Mouse (Mus musculus): ENCODE data around the gene Asic1. TPM values are rescaled to one million over a fixed set of nuclear protein-coding genes. Genes with fewer than 3 reads are reported as not detected.

Asic1 gene
- polyA plus RNA-seq, 1 experiment from 2014 or later: 1.2 TPM

DNA sequence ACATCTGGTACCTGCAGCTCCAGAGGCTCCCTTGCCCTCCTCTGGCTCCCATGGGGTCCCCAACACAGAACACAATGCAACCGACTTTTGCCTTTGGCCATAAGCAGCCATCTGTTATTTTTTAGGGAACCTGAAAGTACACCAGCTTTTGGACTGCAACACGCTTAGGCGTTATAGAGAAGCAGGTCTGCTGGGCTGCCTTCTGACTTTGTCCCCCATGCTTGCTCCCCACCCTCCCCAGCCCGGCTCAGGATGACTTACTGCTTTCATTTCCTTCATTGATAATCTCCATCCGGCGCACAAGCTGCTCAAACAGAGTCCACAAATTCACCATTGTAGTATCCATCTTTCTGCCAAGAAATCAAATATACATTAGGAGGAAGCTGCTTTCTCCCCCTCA is 27.5 kb upstream of the Asic1 start:
- ATAC-seq (ENCODE audit: low FRiP score, low TSS enrichment) (no peak), DNase-seq (ENCODE audit: low spot score) (no peak)
- Histone ChIP-seq H3K4me3 (ENCODE audit: low read depth, low read length) (no peak overlapping the region), H3K9ac (ENCODE audit: low read length) (no peak overlapping the region), H3K27me3 (ENCODE audit: control insufficient read depth, insufficient read depth, low read length) (no peaks in the 10 kb centered on the region), H3K9me3 (ENCODE audit: control insufficient read depth, low read length) (no peaks in the 10 kb centered on the region), H3K4me1 (replicated peaks; ENCODE audit: control insufficient read depth, insufficient read depth) (no peaks in the 10 kb centered on the region), H3K27ac (replicated peaks) (no peak overlapping the region), H3K36me3 (ENCODE audit: control insufficient read depth, insufficient read depth, low read length) (no peaks in the 10 kb centered on the region), H3K4me2 (replicated peaks; ENCODE audit: low read depth) (no peak overlapping the region)
- no peak for TF ChIP-seq CTCF (IDR thresholded peaks at IDR 0.05; ENCODE audit: low read depth)
- no peak for TF ChIP-seq EP300 (optimal IDR thresholded peaks at IDR 0.05)
- 55% methylated on average over 6 of the region's 6 CpGs for WGBS

DNA sequence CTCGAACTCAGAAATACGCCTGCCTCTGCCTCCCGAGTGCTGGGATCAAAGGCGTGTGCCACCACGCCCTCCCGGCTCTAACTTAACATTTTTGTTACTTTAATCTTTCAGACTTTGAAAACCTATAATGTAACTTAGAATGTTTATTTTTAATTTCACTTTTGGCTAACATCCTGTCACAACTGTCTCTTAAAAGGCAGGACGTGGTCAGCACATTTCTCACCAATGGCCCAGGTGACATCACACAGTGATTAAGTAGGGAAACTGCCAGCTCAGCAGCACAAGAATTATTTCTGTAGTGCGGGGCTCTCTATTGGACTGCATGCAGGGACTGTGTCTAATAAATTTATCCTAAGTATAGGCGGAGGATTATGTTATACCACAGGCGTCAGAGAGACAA is 26.3 kb upstream of the Asic1 start:
- no peak for DNase-seq (ENCODE audit: low spot score)
- no peak for ATAC-seq (ENCODE audit: low FRiP score, low TSS enrichment)
- 73% methylated on average over 10 of the region's 10 CpGs for WGBS
- Histone ChIP-seq H3K27me3 (ENCODE audit: control insufficient read depth, insufficient read depth, low read length) (no peaks in the 10 kb centered on the region), H3K4me2 (replicated peaks; ENCODE audit: low read depth) (no peak overlapping the region), H3K4me3 (ENCODE audit: low read depth, low read length) (no peak overlapping the region), H3K27ac (replicated peaks) (no peak overlapping the region), H3K4me1 (replicated peaks; ENCODE audit: control insufficient read depth, insufficient read depth) (no peaks in the 10 kb centered on the region), H3K9me3 (ENCODE audit: control insufficient read depth, low read length) (no peaks in the 10 kb centered on the region), H3K36me3 (ENCODE audit: control insufficient read depth, insufficient read depth, low read length) (no peaks in the 10 kb centered on the region), H3K9ac (ENCODE audit: low read length) (no peak overlapping the region)
- TF ChIP-seq CTCF (IDR thresholded peaks at IDR 0.05; ENCODE audit: low read depth) (no peak), EP300 (optimal IDR thresholded peaks at IDR 0.05) (no peak)

GRCm38 (mm10) chr15:99644776-99645175 is 25.4 kb upstream of the Asic1 start:
- no peak overlapping the region for H3K27ac ChIP-seq (replicated peaks)
- H3K9ac ChIP-seq (ENCODE audit: low read length): no peak overlapping the region
- no peak for ATAC-seq (ENCODE audit: low FRiP score, low TSS enrichment)

GRCm38 (mm10) chr15:99648326-99648725 is 21.8 kb upstream of the Asic1 start:
- Histone ChIP-seq H3K9me3 (ENCODE audit: control insufficient read depth, low read length) (no peaks in the 10 kb centered on the region), H3K9ac (ENCODE audit: low read length) (no peak overlapping the region), H3K27me3 (ENCODE audit: control insufficient read depth, insufficient read depth, low read length) (no peaks in the 10 kb centered on the region), H3K4me2 (replicated peaks; ENCODE audit: low read depth) (no peak overlapping the region; the same call in 1 of the 2 replicates), H3K4me3 (ENCODE audit: low read depth, low read length) (no peak overlapping the region), H3K36me3 (ENCODE audit: control insufficient read depth, insufficient read depth, low read length) (no peaks in the 10 kb centered on the region), H3K27ac (replicated peaks) (no peak overlapping the region), H3K4me1 (replicated peaks; ENCODE audit: control insufficient read depth, insufficient read depth) (peaks cover 2% of the 10 kb centered on the region; the same call in 1 of the 2 replicates)
- ATAC-seq (ENCODE audit: low FRiP score, low TSS enrichment) (no peak), DNase-seq (ENCODE audit: low spot score) (no peak)
- no peak for TF ChIP-seq CTCF (IDR thresholded peaks at IDR 0.05; ENCODE audit: low read depth)
- no peak for TF ChIP-seq EP300 (optimal IDR thresholded peaks at IDR 0.05)
- WGBS: 21% methylated on average over 4 of the region's 4 CpGs

More at GRCm38 (mm10) chr15:99644776-99645175, 25.4 kb upstream of the Asic1 start:
- no peak for DNase-seq (ENCODE audit: low spot score)
- Histone ChIP-seq H3K36me3 (ENCODE audit: control insufficient read depth, insufficient read depth, low read length) (no peaks in the 10 kb centered on the region), H3K27me3 (ENCODE audit: control insufficient read depth, insufficient read depth, low read length) (no peaks in the 10 kb centered on the region), H3K4me3 (ENCODE audit: low read depth, low read length) (no peak overlapping the region), H3K4me1 (replicated peaks; ENCODE audit: control insufficient read depth, insufficient read depth) (peaks cover 2% of the 10 kb centered on the region; the same call in 1 of the 2 replicates), H3K4me2 (replicated peaks; ENCODE audit: low read depth) (no peak overlapping the region), H3K9me3 (ENCODE audit: control insufficient read depth, low read length) (no peaks in the 10 kb centered on the region)
- TF ChIP-seq CTCF (IDR thresholded peaks at IDR 0.05; ENCODE audit: low read depth): no peak
- TF ChIP-seq EP300 (optimal IDR thresholded peaks at IDR 0.05): no peak
- WGBS: 50% methylated on average over 7 of the region's 7 CpGs

DNA sequence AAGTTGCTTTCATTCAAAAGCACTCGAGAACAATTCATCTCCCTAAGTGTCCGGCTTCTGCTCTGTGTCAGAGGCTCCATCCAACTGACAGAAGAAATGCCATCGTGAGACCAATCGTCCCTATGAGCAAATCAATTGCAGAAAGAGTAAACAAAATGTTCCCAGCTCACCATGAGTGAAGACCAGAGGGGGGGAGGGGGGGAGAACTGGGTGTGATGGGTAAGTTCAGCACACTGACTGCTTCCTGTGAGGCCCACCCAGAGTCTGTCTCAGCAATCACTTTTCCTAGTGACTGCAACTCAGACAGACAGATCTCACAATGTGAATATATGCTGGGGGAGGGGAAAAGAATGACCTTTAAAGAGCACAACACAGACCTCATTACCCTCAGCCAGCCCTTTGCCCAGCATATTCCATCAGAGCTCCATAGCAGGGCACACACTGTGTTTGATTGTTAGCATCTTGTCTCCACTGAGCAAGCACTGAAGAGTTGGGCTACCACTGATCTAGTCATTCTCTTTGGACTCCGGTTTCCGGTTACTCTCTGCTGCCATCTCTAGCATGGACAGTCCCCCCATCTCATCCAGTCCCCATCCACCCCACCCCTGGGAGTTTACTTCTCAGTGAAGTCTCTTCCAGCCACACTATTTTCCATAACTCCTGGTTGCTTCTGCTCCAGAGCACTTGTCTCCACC is 21.0 kb upstream of the Asic1 start:
- TF ChIP-seq CTCF (IDR thresholded peaks at IDR 0.05; ENCODE audit: low read depth) (0 out of 2 replicates have a peak, but pooled peaks have one; percentile 2), EP300 (optimal IDR thresholded peaks at IDR 0.05) (no peak)
- Histone ChIP-seq H3K27me3 (ENCODE audit: control insufficient read depth, insufficient read depth, low read length) (no peaks in the 10 kb centered on the region), H3K9ac (ENCODE audit: low read length) (no peak overlapping the region), H3K4me2 (replicated peaks; ENCODE audit: low read depth) (peak overlapping the region; percentile 15; the same call in 1 of the 2 replicates), H3K4me3 (ENCODE audit: low read depth, low read length) (no peak overlapping the region), H3K4me1 (replicated peaks; ENCODE audit: control insufficient read depth, insufficient read depth) (peaks cover 2% of the 10 kb centered on the region; the same call in 1 of the 2 replicates), H3K36me3 (ENCODE audit: control insufficient read depth, insufficient read depth, low read length) (no peaks in the 10 kb centered on the region), H3K27ac (replicated peaks) (no peak overlapping the region), H3K9me3 (ENCODE audit: control insufficient read depth, low read length) (no peaks in the 10 kb centered on the region)
- ATAC-seq (ENCODE audit: low FRiP score, low TSS enrichment): no peak
- no peak for DNase-seq (ENCODE audit: low spot score)
- 20% methylated on average over 6 of the region's 6 CpGs for WGBS

- Histone ChIP-seq H3K27ac (replicated peaks) (no peak overlapping the region), H3K4me1 (replicated peaks; ENCODE audit: control insufficient read depth, insufficient read depth) (peaks cover 2% of the 10 kb centered on the region; the same call in 1 of the 2 replicates), H3K36me3 (ENCODE audit: control insufficient read depth, insufficient read depth, low read length) (no peaks in the 10 kb centered on the region), H3K4me2 (replicated peaks; ENCODE audit: low read depth) (peak overlapping the region; percentile 83), H3K27me3 (ENCODE audit: control insufficient read depth, insufficient read depth, low read length) (no peaks in the 10 kb centered on the region), H3K9me3 (ENCODE audit: control insufficient read depth, low read length) (no peaks in the 10 kb centered on the region), H3K4me3 (ENCODE audit: low read depth, low read length) (peak overlapping the region; percentile 66), H3K9ac (ENCODE audit: low read length) (no peak overlapping the region)
- ATAC-seq (ENCODE audit: low FRiP score, low TSS enrichment): no peak
- DNase-seq (ENCODE audit: low spot score): no peak
- TF ChIP-seq CTCF (IDR thresholded peaks at IDR 0.05; ENCODE audit: low read depth) (no peak), EP300 (optimal IDR thresholded peaks at IDR 0.05) (no peak)
- WGBS: 26% methylated on average over 2 of the region's 2 CpGs
Observed at GRCm38 (mm10) chr15:99650304-99650703, 19.9 kb upstream of the Asic1 start.
